In genomic region chr12:17356853-17357252, GRCm38 (mm10) we compare ENCODE assay signal across 14 mouse cellular contexts. TPM values are rescaled to one million over a fixed set of nuclear protein-coding genes. Genes with fewer than 3 reads are reported as not detected.
DNase-seq lines count a peak whose midpoint lies in the region; ATAC-seq and TF ChIP-seq lines count a peak whose summit lies in the region.
"Had no signal": no experiment of that assay in that cellular context is flagged by ENCODE, and none has a peak within 500 bp of the region (broad histone marks: within the 10 kb centered on the region; RNA-seq: fewer than 3 reads in every experiment).

No protein-coding gene starts in this region.

- H3K4me1 ChIP-seq in lung, adult 2 months (ENCODE audit: control insufficient read depth, insufficient read depth, low read length): no peaks in the 10 kb centered on the region
- no peaks in the 10 kb centered on the region for H3K4me1 ChIP-seq in MEL (ENCODE audit: control insufficient read depth in 1 of 2, insufficient read depth in 2 of 2, low read length in 2 of 2)

- DNase-seq in gastrocnemius, adult 2 months: no peak
- DNase-seq in gastrocnemius, postnatal 4 days (ENCODE audit: low spot score in 2 of 2): no peak
- no peak for DNase-seq in lung, adult 2 months
- DNase-seq in lung, postnatal 36 days: no peak
- DNase-seq in MEL (ENCODE audit: low read depth, low spot score): peak; percentile 50
- no peak for DNase-seq in gastrocnemius, postnatal 14 days
- no peak for DNase-seq in adrenal gland, adult (ENCODE audit: inconsistent age in 2 of 2, low spot score in 1 of 2)
- DNase-seq: adrenal gland, adult 2 months; cerebellum, adult 9-10 months; gastrocnemius, postnatal 36 days; heart, postnatal 36 days; thymus, postnatal 14 days had no signal

- TF ChIP-seq RAD21 in MEL (IDR thresholded peaks at IDR 0.05; ENCODE audit: low read depth, low read length): no peak

- WGBS in lung, adult 2 months: 79% methylated on average over 4 of the region's 4 CpGs

- no peak overlapping the region for H3K4me3 ChIP-seq in gastrocnemius, adult 2 months
- no peak overlapping the region for H3K4me3 ChIP-seq in lung, adult 2 months (replicated peaks; ENCODE audit: extremely low read depth, low read depth, low read length)
- no peak overlapping the region for H3K4me3 ChIP-seq in MEL (ENCODE audit: control insufficient read depth in 1 of 2, insufficient read depth in 1 of 2, low read depth in 2 of 2, low read length in 2 of 2)
- H3K4me3 ChIP-seq: lung, embryonic 15.5 days had no signal

- no peaks in the 10 kb centered on the region for H3K27me3 ChIP-seq in MEL (ENCODE audit: control insufficient read depth in 1 of 2, insufficient read depth in 2 of 2, low read length in 2 of 2)
- H3K27me3 ChIP-seq: lung, embryonic 15.5 days had no signal

- no peak overlapping the region for H3K27ac ChIP-seq in gastrocnemius, adult 2 months
- no peak overlapping the region for H3K27ac ChIP-seq in MEL (ENCODE audit: control insufficient read depth, low read depth, low read length)
- H3K27ac ChIP-seq: lung, embryonic 15.5 days had no signal

- intact Hi-C loops in gastrocnemius, adult 2 months (cut with DNase I): no loop called here
- intact Hi-C loops in gastrocnemius, postnatal 14 days (cut with DNase I; ENCODE audit: low total_unique reads): loop anchor here (10.0 kb wide), 1 partner anchor 338 kb away; the partner anchor contains the start of gene Hpcal1

- TF ChIP-seq POLR2A in lung, adult 2 months (IDR thresholded peaks at IDR 0.05; ENCODE audit: borderline replicate concordance, extremely low read depth, low read depth, low read length): no peak
- no peak for TF ChIP-seq POLR2A in MEL (IDR thresholded peaks at IDR 0.05; ENCODE audit: control insufficient read depth in 1 of 2, insufficient read depth in 1 of 2, low read depth in 1 of 2, low read length in 2 of 2, poor library complexity in 1 of 2)

- no peak overlapping the region for H3K9ac ChIP-seq in MEL (ENCODE audit: control insufficient read depth, low read depth, low read length, poor library complexity, severe bottlenecking)
- H3K9ac ChIP-seq: lung, embryonic 15.5 days had no signal

- no peaks in the 10 kb centered on the region for H3K9me3 ChIP-seq in MEL (replicated peaks; ENCODE audit: insufficient read depth, low read length)
- H3K9me3 ChIP-seq: lung, embryonic 15.5 days had no signal

- peaks cover 0 to 18% of the 10 kb centered on the region in 2 experiments; a peak in 2 of 4 replicates for H3K36me3 ChIP-seq in MEL (ENCODE audit: control insufficient read depth in 1 of 2, insufficient read depth in 2 of 2, low read length in 2 of 2)

- peak; percentile 42 for TF ChIP-seq CTCF in gastrocnemius, adult 2 months (IDR thresholded peaks at IDR 0.05)
- peak; percentile 56 for TF ChIP-seq CTCF in lung, adult 2 months (IDR thresholded peaks at IDR 0.05; ENCODE audit: insufficient read depth, low read length)
- TF ChIP-seq CTCF in MEL (IDR thresholded peaks at IDR 0.05 in 2 of 3, conservative IDR thresholded peaks at IDR 0.05 in 1 of 3; ENCODE audit: control insufficient read depth in 1 of 3, insufficient read depth in 1 of 3, low read depth in 2 of 3, low read length in 3 of 3, poor library complexity in 1 of 3, severe bottlenecking in 1 of 3): peak; percentile 43 to 52 (median 48)

- H3K79me2 ChIP-seq in MEL (ENCODE audit: control insufficient read depth, insufficient read depth, low read length, poor library complexity): 0 out of 2 replicates have a peak, but pooled peaks cover 3% of the 10 kb centered on the region

- ATAC-seq in megakaryocyte-erythroid progenitor cell, adult 5-6 weeks (replicated peaks; ENCODE audit: low FRiP score, low TSS enrichment, poor library complexity, severe bottlenecking): peak; percentile 75

- no peak for TF ChIP-seq EP300 in MEL (IDR thresholded peaks at IDR 0.05; ENCODE audit: low read depth in 1 of 2, low read length in 2 of 2)

TF ChIP-seq in MEL, 35 proteins besides CTCF, POLR2A, EP300 and RAD21:
- TF ChIP-seq GATA1 (IDR thresholded peaks at IDR 0.05; ENCODE audit: low read depth, low read length) (no peak), HCFC1 (IDR thresholded peaks at IDR 0.05; ENCODE audit: low read depth, low read length) (no peak), E2F4 (IDR thresholded peaks at IDR 0.05; ENCODE audit: borderline replicate concordance, low read depth, low read length) (no peak), TCF12 (IDR thresholded peaks at IDR 0.05; ENCODE audit: low read depth, low read length) (no peak), RCOR1 (IDR thresholded peaks at IDR 0.05; ENCODE audit: low read depth, low read length) (no peak), NELFE (IDR thresholded peaks at IDR 0.05; ENCODE audit: low read depth, low read length) (no peak), POLR2AphosphoS5 (IDR thresholded peaks at IDR 0.05; ENCODE audit: borderline replicate concordance, low read depth, low read length) (no peak), SMC3 (IDR thresholded peaks at IDR 0.05; ENCODE audit: low read depth, low read length) (no peak), MAZ (IDR thresholded peaks at IDR 0.05; ENCODE audit: low read depth, low read length) (no peak), UBTF (IDR thresholded peaks at IDR 0.05; ENCODE audit: borderline replicate concordance, insufficient read depth, low read depth, low read length) (no peak), POLR2AphosphoS2 (IDR thresholded peaks at IDR 0.05; ENCODE audit: low read length) (no peak), MYC (IDR thresholded peaks at IDR 0.05; ENCODE audit: low read depth, low read length) (no peak), BHLHE40 (IDR thresholded peaks at IDR 0.05; ENCODE audit: borderline replicate concordance, low read depth, low read length) (no peak), ELF1 (IDR thresholded peaks at IDR 0.05; ENCODE audit: low read depth, low read length) (no peak), TBP (IDR thresholded peaks at IDR 0.05; ENCODE audit: low read depth, low read length) (no peak), MYB (IDR thresholded peaks at IDR 0.05; ENCODE audit: low read depth, low read length) (no peak)

RNA-seq across cellular contexts. Expression of gene Nol10, which starts 8.6 kb away (rescaled TPM):
- 1 to 10 TPM; 8.8 to 9.2 TPM for total RNA-seq in gastrocnemius, adult 2 months (2021)
- total RNA-seq in gastrocnemius, postnatal 4 days (2021): 10 to 100 TPM; 10.1 to 11.2 TPM
- 2.5 and 3.7 TPM in 2 replicates for polyA plus RNA-seq in lung, adult 2 months (2012; rRNA removed)
- 19.2 and 21.6 TPM in 2 replicates for total RNA-seq in MEL (2012; rRNA removed)
- polyA plus RNA-seq in MEL (2012; ENCODE audit: insufficient read depth in 1 of 2, insufficient read length in 2 of 2, low read depth in 1 of 2, low replicate concordance in 2 of 2, missing spikeins in 1 of 2): 100 to 1,000 TPM in 1 of 2 experiments, 10 to 100 TPM in 1; 44.2 to 128 TPM
- total RNA-seq in megakaryocyte-erythroid progenitor cell, adult 5-6 weeks (2014; fragmentation: Nextera tagmentation): 38.0 and 45.9 TPM in 2 replicates
- total RNA-seq in megakaryocyte-erythroid progenitor cell, adult 5-6 weeks (2017): 22.6 and 27.1 TPM in 2 replicates
- 1 to 10 TPM; 6.6 to 9.3 TPM for total RNA-seq in gastrocnemius, postnatal 14 days (2021)

RNA-seq across cellular contexts. Expression of gene Atp6v1c2, which starts 27.7 kb away (rescaled TPM):
- total RNA-seq in gastrocnemius, adult 2 months (2021): not detected
- under 1 TPM; 0.37 to 0.70 TPM for total RNA-seq in gastrocnemius, postnatal 4 days (2021)
- 42.8 and 55.3 TPM in 2 replicates for polyA plus RNA-seq in lung, adult 2 months (2012; rRNA removed)
- not detected in 2 replicates for total RNA-seq in MEL (2012; rRNA removed)
- polyA plus RNA-seq in MEL (2012; ENCODE audit: insufficient read depth in 1 of 2, insufficient read length in 2 of 2, low read depth in 1 of 2, low replicate concordance in 2 of 2, missing spikeins in 1 of 2): not detected
- total RNA-seq in megakaryocyte-erythroid progenitor cell, adult 5-6 weeks (2014; fragmentation: Nextera tagmentation): not detected in 2 replicates
- not detected in 2 replicates for total RNA-seq in megakaryocyte-erythroid progenitor cell, adult 5-6 weeks (2017)
- total RNA-seq in gastrocnemius, postnatal 14 days (2021): not detected
- total RNA-seq: gastrocnemius, postnatal 36 days; heart, postnatal 36 days had no signal
